Mouse (Mus musculus) E14TG2a.4 (cell line): Measurements from ENCODE around the gene Med25.

Experiments
- CTCF ChIP-seq: conservative IDR thresholded peaks from 2 replicates; pipeline ENCODE4 v1.5.1; 2014; ENCODE audit warnings: low read length
- NANOG ChIP-seq: IDR thresholded peaks from 2 replicates; pipeline ENCODE4 v1.6.1; 2014; ENCODE audit warnings: borderline replicate concordance, low read length, mixed read lengths
- POU5F1 ChIP-seq: IDR thresholded peaks from 2 replicates; pipeline ENCODE4 v1.6.1; 2014; ENCODE audit warnings: low read length, borderline replicate concordance

DNA sequence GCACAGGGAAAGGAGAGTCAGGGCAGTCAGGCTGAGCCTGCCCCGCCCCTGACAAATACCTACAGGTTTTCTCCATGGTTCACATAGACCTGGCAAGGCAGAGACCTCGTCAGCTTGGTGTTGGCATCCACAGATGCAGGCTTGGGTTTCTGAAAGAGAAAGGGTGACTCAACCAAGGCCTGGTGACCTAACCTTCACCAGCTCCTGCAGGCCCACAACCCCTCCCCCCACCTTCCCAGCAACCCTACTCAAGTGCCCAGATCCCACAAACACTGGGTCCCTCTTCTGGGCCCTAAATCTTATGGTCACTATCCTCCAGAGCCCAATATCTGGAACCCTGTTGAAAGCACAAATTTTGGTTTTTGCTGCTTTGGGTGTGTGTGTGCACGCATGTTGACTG lies 9.5 kb downstream of the Med25 start:
- TF ChIP-seq CTCF (no peak), NANOG (no peak), POU5F1 (no peak)
